Mouse (Mus musculus) cortical plate, adult 2 months (tissue): ENCODE measurements around the gene Atp23.

Experiments
- CTCF ChIP-seq: fragments of 200-500 bp; IDR thresholded peaks from 2 replicates; pipeline ENCODE4 v1.5.1; 2011; ENCODE audit warnings: mild to moderate bottlenecking, control low read depth, low read length; ENCODE audit not compliant: insufficient read depth; ENCODE audit errors: extremely low read depth
- POLR2A ChIP-seq: fragments of 200-500 bp; IDR thresholded peaks from 2 replicates; pipeline ENCODE4 v1.6.1; 2011; ENCODE audit warnings: mild to moderate bottlenecking, low read length, control low read depth; ENCODE audit not compliant: insufficient read depth; ENCODE audit errors: extremely low read depth

DNA sequence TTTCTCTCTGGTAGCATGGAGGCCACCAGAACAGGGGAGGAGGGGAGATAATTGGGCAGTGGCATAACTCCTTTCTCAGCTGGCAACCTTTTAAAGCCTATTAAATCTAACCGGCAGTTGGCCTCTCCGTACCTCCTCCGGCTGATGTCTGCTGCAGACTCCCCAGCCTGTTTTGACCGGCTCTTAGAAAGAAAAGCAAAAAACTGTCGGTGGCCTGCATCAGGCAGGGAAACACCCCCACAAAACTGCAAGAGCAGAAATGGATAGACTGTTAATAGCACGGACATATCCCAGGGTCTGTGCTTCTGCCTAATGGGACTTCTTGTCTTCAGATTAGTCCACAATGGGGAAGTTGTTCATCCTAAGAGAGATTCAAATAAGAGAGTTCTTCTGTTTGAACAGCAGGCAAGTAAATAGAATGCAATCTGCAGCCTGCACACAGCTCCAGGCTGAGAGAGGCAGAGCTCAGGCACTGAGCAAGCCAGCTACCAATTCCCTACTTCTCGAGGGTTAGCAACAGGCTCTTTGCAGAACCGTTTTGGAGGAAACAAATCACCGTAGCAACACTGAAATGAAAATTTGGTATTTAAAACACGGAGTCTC is 55.7 kb downstream of the Atp23 start:
- TF ChIP-seq POLR2A (peak; percentile 63), CTCF (no peak)
